Mouse (Mus musculus): Measurements from ENCODE around the gene Cd72. TPM values are rescaled to one million over a fixed set of nuclear protein-coding genes. Genes with fewer than 3 reads are reported as not detected.
A peak's percentile ranks its signal among the peaks of the same experiment; 100 is the strongest.

Cd72 gene
- polyA plus RNA-seq, 1 experiment = 12.6 TPM

DNA sequence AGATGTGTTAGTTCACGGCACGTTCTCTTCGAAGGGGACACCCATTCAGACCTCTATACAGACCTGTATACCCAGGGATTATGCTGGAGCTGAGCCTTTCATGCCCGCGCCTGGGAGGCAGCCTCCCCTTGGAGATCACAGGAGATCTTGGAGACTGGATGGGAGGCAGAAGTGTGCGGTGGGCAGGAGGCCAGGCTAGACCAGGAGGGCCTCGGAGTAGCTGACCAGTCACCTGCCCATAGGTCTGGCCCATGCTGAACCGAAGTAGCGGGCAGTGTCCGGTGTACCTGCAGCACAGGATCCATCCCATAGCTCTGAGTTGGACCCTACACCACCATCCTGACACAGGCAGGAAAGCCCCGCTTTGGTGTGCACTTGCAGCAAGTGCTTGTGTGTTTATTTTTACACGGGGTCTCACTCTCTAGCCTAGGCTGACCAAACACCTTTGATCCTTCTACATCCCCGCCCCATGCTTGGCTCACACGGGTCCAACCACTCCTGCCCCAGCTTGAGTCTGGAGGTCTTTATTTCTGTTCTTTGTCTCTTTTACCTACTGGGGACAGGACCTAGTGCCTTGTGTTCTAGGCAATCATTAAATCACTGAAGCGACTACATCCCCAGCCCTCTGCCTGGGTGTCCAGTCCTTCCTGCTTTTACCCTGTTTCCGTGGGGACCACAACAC lies 26.1 kb downstream of the Cd72 start:
- H3K36me3 ChIP-seq (ENCODE audit: control insufficient read depth, insufficient read depth, low read length) = peaks cover 8% of the 10 kb centered on the region
- peak; percentile 51 for DNase-seq
- no peak for TF ChIP-seq POLR2A (IDR thresholded peaks at IDR 0.05; ENCODE audit: low read depth, low read length)
- no peak for TF ChIP-seq CTCF (conservative IDR thresholded peaks at IDR 0.05; ENCODE audit: insufficient read depth, insufficient read length, low read depth, low read length)
- no peak overlapping the region for H3K4me3 ChIP-seq (ENCODE audit: insufficient read depth, low read depth, low read length)
- no peaks in the 10 kb centered on the region for H3K4me1 ChIP-seq (ENCODE audit: control insufficient read depth, insufficient read depth, low read length)
- no peak overlapping the region for H3K27ac ChIP-seq (ENCODE audit: insufficient read depth, low read depth, low read length)
- H3K27me3 ChIP-seq (replicated peaks; ENCODE audit: control insufficient read depth, insufficient read depth, low read length) = no peaks in the 10 kb centered on the region
- 46% methylated on average over 16 of the region's 16 CpGs for WGBS

DNA sequence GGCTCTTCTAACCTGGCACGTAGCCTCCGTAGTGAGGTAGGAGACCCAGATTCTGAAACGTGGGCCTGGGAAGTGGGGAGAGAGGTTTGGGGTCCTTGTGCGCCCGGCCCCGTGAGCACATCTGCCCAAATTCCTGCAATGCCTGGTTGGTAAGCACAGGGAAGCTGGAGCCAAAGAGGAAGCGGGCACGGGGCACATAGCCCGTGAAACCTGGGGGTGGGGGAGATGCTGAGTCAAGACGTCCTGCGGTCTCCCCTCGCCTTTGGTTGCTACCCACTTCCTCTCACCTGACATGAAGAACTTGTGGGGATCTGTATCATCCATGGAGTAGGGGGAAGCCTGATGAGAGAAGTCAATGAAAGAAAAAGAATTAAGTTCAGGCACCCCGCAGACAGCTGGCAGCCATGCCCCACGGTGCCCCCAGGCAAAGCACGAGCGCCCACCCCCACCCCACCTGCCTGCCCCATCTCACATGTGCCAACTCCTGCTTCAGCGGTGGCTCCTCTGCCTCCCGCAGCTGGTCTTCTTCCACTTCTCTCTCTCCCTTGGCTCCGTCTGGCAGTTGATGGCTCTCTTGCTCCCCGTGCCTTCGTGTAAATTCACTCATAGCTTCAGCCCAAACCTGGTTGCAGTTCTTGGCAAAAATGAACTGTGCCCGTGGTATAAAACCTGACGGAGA lies 26.8 kb downstream of the Cd72 start:
- Histone ChIP-seq H3K27me3 (replicated peaks; ENCODE audit: control insufficient read depth, insufficient read depth, low read length) (no peaks in the 10 kb centered on the region), H3K27ac (ENCODE audit: insufficient read depth, low read depth, low read length) (no peak overlapping the region), H3K4me3 (ENCODE audit: insufficient read depth, low read depth, low read length) (no peak overlapping the region), H3K4me1 (ENCODE audit: control insufficient read depth, insufficient read depth, low read length) (no peaks in the 10 kb centered on the region; the same call in 1 of the 2 replicates), H3K36me3 (ENCODE audit: control insufficient read depth, insufficient read depth, low read length) (peaks cover 8% of the 10 kb centered on the region)
- DNase-seq = no peak
- 63% methylated on average over 23 of the region's 23 CpGs for WGBS
- TF ChIP-seq CTCF (conservative IDR thresholded peaks at IDR 0.05; ENCODE audit: insufficient read depth, insufficient read length, low read depth, low read length) = no peak
- no peak for TF ChIP-seq POLR2A (IDR thresholded peaks at IDR 0.05; ENCODE audit: low read depth, low read length)

DNA sequence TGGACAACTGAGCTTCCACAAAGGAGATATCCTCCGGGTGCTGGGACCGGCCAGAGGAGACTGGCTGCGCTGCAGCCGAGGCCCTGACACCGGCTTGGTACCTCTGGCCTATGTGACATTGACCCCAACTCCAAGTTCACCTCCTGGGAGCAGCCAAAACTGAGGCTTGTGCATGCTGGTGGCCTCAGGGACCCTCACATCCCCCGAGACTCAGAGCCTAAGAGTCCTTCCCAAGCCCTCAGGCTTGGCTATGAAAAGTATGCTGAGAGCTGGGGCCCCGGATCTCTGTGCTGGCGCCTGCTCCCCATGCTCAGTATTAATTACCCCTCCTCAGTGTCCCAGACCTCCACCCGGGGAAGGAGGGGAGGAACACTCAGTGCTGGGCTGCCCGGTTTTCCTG lies 27.9 kb downstream of the Cd72 start:
- Histone ChIP-seq H3K27ac (ENCODE audit: insufficient read depth, low read depth, low read length) (no peak overlapping the region), H3K4me1 (ENCODE audit: control insufficient read depth, insufficient read depth, low read length) (no peaks in the 10 kb centered on the region; the same call in 1 of the 2 replicates), H3K27me3 (replicated peaks; ENCODE audit: control insufficient read depth, insufficient read depth, low read length) (no peaks in the 10 kb centered on the region), H3K4me3 (ENCODE audit: insufficient read depth, low read depth, low read length) (no peak overlapping the region), H3K36me3 (ENCODE audit: control insufficient read depth, insufficient read depth, low read length) (peaks cover 8% of the 10 kb centered on the region)
- WGBS = 76% methylated on average over 10 of the region's 10 CpGs
- TF ChIP-seq CTCF (conservative IDR thresholded peaks at IDR 0.05; ENCODE audit: insufficient read depth, insufficient read length, low read depth, low read length) (no peak), POLR2A (IDR thresholded peaks at IDR 0.05; ENCODE audit: low read depth, low read length) (no peak)
- DNase-seq = no peak

DNA sequence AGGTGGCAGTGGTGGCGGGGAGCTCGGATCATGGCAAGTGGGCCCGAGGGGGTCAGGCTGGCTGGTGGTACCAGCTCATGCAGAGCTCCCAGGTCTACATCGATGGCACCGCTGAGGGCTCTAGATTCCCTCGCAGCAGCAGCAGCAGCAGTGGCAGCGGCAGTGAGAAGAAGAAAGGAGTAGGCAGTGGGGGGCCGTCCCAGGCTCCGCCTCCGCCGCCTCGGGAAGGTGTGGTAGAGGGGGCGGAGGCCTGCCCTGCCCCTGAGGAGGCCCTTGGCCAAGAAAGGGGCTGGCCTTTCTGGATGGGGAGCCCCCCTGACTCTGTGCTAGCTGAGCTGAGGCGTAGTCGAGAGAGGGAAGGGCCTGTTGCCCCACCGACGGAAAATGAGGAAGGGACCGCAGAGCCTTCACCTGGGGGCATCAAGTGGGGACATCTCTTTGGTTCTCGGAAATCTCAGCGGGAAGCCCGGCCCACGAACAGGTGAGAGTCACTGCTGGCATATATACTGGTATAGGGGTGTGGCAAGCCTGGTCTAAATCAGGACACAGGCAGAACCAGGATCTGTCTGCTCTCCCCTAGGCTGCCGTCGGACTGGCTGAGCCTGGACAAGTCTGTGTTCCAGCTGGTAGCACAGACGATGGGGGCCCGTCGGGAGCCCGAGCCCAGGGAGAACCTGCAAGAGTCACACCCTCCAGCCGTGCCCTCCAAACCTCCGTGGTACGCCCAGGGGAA lies 28.6 kb downstream of the Cd72 start:
- peaks cover 8% of the 10 kb centered on the region for H3K36me3 ChIP-seq (ENCODE audit: control insufficient read depth, insufficient read depth, low read length)
- no peak overlapping the region for H3K4me3 ChIP-seq (ENCODE audit: insufficient read depth, low read depth, low read length)

DNA sequence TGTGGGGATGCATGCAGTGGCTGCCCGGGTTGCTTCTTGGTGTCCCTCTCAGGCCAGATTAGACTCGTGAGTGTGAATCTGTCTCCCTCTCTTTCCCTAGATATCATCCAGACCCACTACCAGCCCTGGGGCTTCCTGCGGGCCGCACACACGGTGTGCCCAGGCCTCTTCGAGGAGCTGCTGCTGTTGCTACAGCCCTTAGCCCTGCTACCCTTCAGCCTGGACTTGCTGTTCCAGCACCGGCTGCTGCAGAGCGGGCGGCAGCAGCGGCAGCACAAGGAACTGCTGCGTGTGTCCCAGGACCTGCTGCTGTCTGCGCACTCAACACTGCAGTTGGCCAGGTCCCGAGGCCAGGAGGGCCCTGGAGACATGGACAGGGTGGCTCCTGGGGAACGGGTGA lies 29.2 kb downstream of the Cd72 start:
- Histone ChIP-seq H3K4me1 (ENCODE audit: control insufficient read depth, insufficient read depth, low read length) (peaks cover under 1% of the 10 kb centered on the region), H3K36me3 (ENCODE audit: control insufficient read depth, insufficient read depth, low read length) (peaks cover 8% of the 10 kb centered on the region), H3K27me3 (replicated peaks; ENCODE audit: control insufficient read depth, insufficient read depth, low read length) (no peaks in the 10 kb centered on the region), H3K4me3 (ENCODE audit: insufficient read depth, low read depth, low read length) (no peak overlapping the region), H3K27ac (ENCODE audit: insufficient read depth, low read depth, low read length) (no peak overlapping the region)
- 76% methylated on average over 14 of the region's 14 CpGs for WGBS
- DNase-seq = no peak
- TF ChIP-seq CTCF (conservative IDR thresholded peaks at IDR 0.05; ENCODE audit: insufficient read depth, insufficient read length, low read depth, low read length) = no peak
- TF ChIP-seq POLR2A (IDR thresholded peaks at IDR 0.05; ENCODE audit: low read depth, low read length) = no peak

More for the DNA sequence above, 28.6 kb downstream of the Cd72 start:
- Histone ChIP-seq H3K27ac (ENCODE audit: insufficient read depth, low read depth, low read length) (no peak overlapping the region), H3K4me1 (ENCODE audit: control insufficient read depth, insufficient read depth, low read length) (no peaks in the 10 kb centered on the region; the same call in 1 of the 2 replicates), H3K27me3 (replicated peaks; ENCODE audit: control insufficient read depth, insufficient read depth, low read length) (no peaks in the 10 kb centered on the region)
- 65% methylated on average over 31 of the region's 31 CpGs for WGBS
- DNase-seq = no peak
- TF ChIP-seq POLR2A (IDR thresholded peaks at IDR 0.05; ENCODE audit: low read depth, low read length) (no peak), CTCF (conservative IDR thresholded peaks at IDR 0.05; ENCODE audit: insufficient read depth, insufficient read length, low read depth, low read length) (no peak)

DNA sequence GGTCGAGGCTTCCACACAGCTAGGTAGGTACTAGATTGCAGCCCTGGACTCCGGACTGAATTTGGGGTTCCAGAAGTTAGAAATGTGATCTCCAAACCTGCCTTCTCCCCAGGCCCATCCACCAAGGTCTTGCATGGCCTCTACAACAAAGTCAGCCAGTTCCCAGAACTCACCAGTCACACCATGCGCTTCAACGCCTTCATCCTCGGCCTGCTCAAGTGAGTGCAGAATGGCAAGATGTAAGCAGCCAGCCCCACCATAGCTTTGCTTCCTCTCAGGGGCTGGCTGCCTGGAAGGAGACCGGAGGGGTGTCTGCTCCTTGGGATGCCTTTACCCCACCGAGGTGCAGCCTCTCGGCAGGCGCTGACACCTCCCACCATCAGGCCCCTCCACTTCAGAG lies 30.4 kb downstream of the Cd72 start:
- Histone ChIP-seq H3K27me3 (replicated peaks; ENCODE audit: control insufficient read depth, insufficient read depth, low read length) (no peaks in the 10 kb centered on the region), H3K4me1 (ENCODE audit: control insufficient read depth, insufficient read depth, low read length) (peaks cover 8% of the 10 kb centered on the region), H3K4me3 (ENCODE audit: insufficient read depth, low read depth, low read length) (no peak overlapping the region), H3K36me3 (ENCODE audit: control insufficient read depth, insufficient read depth, low read length) (peaks cover 8% of the 10 kb centered on the region), H3K27ac (ENCODE audit: insufficient read depth, low read depth, low read length) (no peak overlapping the region)
- no peak for DNase-seq
- no peak for TF ChIP-seq POLR2A (IDR thresholded peaks at IDR 0.05; ENCODE audit: low read depth, low read length)
- no peak for TF ChIP-seq CTCF (conservative IDR thresholded peaks at IDR 0.05; ENCODE audit: insufficient read depth, insufficient read length, low read depth, low read length)
- 84% methylated on average over 9 of the region's 9 CpGs for WGBS
